Mouse (Mus musculus) cerebellum, postnatal 4 days (tissue): ENCODE measurements around the gene Atg101.

Experiments used
- DNase-seq, 2 experiments: peaks; one replicate each; pipeline ENCODE4 v3.0.0; 2022; ENCODE audit warnings: low spot score in 2 of 2, mixed read lengths in 1 of 2

Atg101 gene

GRCm38 (mm10) chr15:101283911-101284750 is at the start of gene Atg101:
Gene Atg101 (plus strand): TSS chr15:101284272.
- DNase-seq = peak; percentile 75 to 89

- DNase-seq = no peak
These were observed 49.3 kb upstream of the Atg101 start for GRCm38 (mm10) chr15:101234611-101235341.

- no peak for DNase-seq
These were observed 48.8 kb upstream of the Atg101 start for GRCm38 (mm10) chr15:101235342-101235698.

- DNase-seq = no peak
These were observed 48.2 kb upstream of the Atg101 start for GRCm38 (mm10) chr15:101235728-101236327.

GRCm38 (mm10) chr15:101236878-101237277 is 47.2 kb upstream of the Atg101 start:
- DNase-seq = peak in 1 of 2 experiments; percentile 65

- DNase-seq = peak in 1 of 2 experiments; percentile 65
These were observed 45.1 kb upstream of the Atg101 start for GRCm38 (mm10) chr15:101238885-101239511.

GRCm38 (mm10) chr15:101239821-101240220 is 44.3 kb upstream of the Atg101 start:
- no peak for DNase-seq

GRCm38 (mm10) chr15:101240799-101241204 is 43.3 kb upstream of the Atg101 start:
- DNase-seq = peak; percentile 71 to 88

- DNase-seq = no peak
These were observed 42.8 kb upstream of the Atg101 start for GRCm38 (mm10) chr15:101241236-101241635.

GRCm38 (mm10) chr15:101241853-101242252 is 42.2 kb upstream of the Atg101 start:
- no peak for DNase-seq

- no peak for DNase-seq
These were observed 41.4 kb upstream of the Atg101 start for GRCm38 (mm10) chr15:101242645-101243044.

GRCm38 (mm10) chr15:101244012-101244411 is 40.1 kb upstream of the Atg101 start:
- DNase-seq = no peak

GRCm38 (mm10) chr15:101246231-101247154 is 37.6 kb upstream of the Atg101 start:
- peak; percentile 79 to 88 for DNase-seq

GRCm38 (mm10) chr15:101247155-101247498 is 36.9 kb upstream of the Atg101 start:
- DNase-seq = no peak

- no peak for DNase-seq
These were observed 35.9 kb upstream of the Atg101 start for GRCm38 (mm10) chr15:101248029-101248710.

GRCm38 (mm10) chr15:101250220-101250800 is 33.8 kb upstream of the Atg101 start:
- no peak for DNase-seq

- DNase-seq = no peak
These were observed 32.1 kb upstream of the Atg101 start for GRCm38 (mm10) chr15:101251930-101252329.

GRCm38 (mm10) chr15:101252614-101253013 is 31.5 kb upstream of the Atg101 start:
- no peak for DNase-seq

GRCm38 (mm10) chr15:101253563-101253885 is 30.5 kb upstream of the Atg101 start:
- no peak for DNase-seq
